Mouse (Mus musculus) c-Kit-negative CD71-positive TER-119-positive erythroid progenitor cells, embryonic 14.5 days (primary cell): ENCODE measurements around the gene Gatad1.
"Not testable (repeated sequence)": the region's sequence is repeated elsewhere in the genome, so short reads cannot be mapped to it uniquely, and the experiment has no call there.

ENCODE experiments used
- DNase-seq: peaks from one replicate; pipeline ENCODE4 v3.0.0-alpha.2; 2013; ENCODE audit warnings: low read depth, low spot score

Gatad1 gene

DNA sequence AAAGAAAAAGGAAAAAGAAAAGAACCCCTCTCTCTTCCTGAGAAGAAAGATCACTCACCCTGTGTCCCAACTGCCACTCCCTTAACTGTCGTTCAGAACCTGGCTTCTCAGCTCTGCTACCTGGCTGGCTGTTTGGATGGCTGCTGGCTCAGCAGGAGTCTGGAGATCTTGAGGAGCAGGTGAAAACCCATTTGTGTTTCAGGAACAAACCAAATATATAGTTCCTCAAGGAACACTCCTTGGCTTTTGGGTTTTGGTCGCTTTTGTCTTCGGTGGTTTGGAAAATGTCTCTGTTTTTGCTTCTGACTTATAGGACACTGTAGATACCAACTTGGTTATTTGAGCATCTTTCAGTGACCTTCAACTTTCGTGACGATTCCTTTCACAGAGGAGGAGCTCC lies at the start of gene Gatad1:
TSS of gene Gatad1 (minus strand) at position 101 of the 400 bp plus-strand sequence.
- no peak for DNase-seq

- DNase-seq: no peak
These were observed 45.2 kb upstream of the Gatad1 start for GRCm38 (mm10) chr5:3702180-3702579.

GRCm38 (mm10) chr5:3700025-3700424 lies 43.0 kb upstream of the Gatad1 start:
- DNase-seq: no peak

GRCm38 (mm10) chr5:3696031-3696430 lies 39.0 kb upstream of the Gatad1 start:
- DNase-seq: no peak

- no peak for DNase-seq
These were observed 38.2 kb upstream of the Gatad1 start for GRCm38 (mm10) chr5:3695191-3695590.

DNA sequence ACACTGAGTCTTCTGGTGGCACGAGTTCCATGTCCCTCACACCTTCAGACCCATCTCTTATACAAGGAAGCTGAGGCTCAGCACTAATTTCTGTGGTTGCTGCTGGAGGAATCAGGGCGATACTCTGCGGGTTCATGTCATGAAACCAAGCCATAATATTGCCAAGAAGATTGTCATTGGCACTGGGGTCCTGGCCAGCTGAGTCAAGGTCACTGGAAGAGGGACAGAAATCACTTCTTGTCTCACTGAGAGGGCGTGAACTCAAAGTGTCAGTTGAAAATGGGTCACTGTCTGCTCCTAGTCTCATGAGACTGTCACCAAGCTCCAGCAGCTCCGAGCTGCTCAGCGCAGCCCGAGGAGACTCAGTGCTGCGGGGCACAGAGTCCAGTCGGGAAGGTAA lies 36.0 kb upstream of the Gatad1 start:
- no peak for DNase-seq

- DNase-seq: no peak
These were observed 34.3 kb upstream of the Gatad1 start for GRCm38 (mm10) chr5:3691283-3691682.

GRCm38 (mm10) chr5:3688298-3688697 lies 31.3 kb upstream of the Gatad1 start:
- DNase-seq: no peak

- no peak for DNase-seq
These were observed 13.1 kb upstream of the Gatad1 start for GRCm38 (mm10) chr5:3669938-3670554.

DNA sequence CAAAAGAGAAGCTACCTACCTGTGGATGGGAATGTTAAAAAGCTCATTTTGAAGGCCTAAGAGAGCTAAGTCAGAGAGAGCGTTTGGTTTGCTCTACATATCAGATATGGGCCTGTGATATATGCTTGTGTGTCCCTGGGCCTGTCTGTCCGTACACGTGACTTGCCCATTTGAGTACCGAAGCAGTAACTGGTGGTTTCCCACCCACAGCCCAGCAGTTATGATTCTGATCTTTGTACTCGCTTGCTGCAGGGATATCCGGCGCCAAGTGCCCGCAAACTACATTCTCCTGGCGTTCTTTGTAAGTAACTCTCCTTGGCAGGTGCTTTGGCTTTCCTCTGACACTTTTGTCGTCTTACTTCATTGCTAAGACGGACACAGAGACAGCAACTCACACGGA lies 9.6 kb upstream of the Gatad1 start:
- DNase-seq: no peak

- DNase-seq: no peak
These were observed 8.2 kb upstream of the Gatad1 start for GRCm38 (mm10) chr5:3665225-3665624.

GRCm38 (mm10) chr5:3653801-3654200 lies 3.2 kb downstream of the Gatad1 start:
- no peak for DNase-seq

GRCm38 (mm10) chr5:3652903-3653575 lies 3.9 kb downstream of the Gatad1 start:
- not testable (repeated sequence) for DNase-seq

DNA sequence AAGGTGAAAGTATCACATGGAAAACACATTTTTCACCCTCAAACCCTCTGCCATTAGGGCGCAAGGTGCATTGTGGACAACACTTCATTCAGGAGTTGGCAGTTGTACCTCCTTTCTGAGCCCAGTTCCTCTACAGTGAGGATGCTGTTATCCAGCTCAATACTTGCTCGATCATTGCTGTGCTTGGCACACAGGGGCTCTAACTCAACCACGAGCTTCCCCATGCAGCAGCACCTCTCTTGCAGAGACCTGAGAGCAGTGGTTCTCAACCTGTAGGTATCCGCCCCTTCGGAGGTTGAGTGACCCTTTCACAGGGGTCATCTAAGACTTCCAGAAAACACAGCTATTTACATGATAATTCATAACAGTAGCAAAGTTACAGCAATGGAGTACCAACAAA lies 5.4 kb downstream of the Gatad1 start:
- DNase-seq: no peak

DNA sequence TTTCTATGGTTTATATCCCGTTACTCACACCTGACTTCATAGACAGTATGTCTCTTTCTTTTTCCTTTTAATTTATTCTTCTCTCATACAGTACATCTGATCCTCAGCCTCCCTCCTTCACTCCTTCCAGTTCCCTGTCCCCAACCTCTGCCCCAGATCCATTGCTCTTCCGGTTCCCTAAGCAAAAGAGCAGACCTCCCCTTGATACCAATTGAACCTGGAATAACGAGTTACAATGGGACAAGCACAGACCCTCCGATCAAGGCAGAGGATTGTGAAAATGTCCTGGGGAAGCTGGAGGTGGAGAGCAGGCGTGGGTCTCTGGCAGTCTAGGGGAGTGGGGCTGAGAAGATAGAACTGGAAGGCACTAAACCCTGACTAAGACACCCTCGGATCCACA lies 6.1 kb downstream of the Gatad1 start, which contains the start of gene Tmbim7:
TSS of gene Tmbim7 (plus strand) at position 301 of the 400 bp plus-strand sequence.
- no peak for DNase-seq

- DNase-seq: no peak
These were observed 8.2 kb downstream of the Gatad1 start for GRCm38 (mm10) chr5:3648849-3649210.

DNA sequence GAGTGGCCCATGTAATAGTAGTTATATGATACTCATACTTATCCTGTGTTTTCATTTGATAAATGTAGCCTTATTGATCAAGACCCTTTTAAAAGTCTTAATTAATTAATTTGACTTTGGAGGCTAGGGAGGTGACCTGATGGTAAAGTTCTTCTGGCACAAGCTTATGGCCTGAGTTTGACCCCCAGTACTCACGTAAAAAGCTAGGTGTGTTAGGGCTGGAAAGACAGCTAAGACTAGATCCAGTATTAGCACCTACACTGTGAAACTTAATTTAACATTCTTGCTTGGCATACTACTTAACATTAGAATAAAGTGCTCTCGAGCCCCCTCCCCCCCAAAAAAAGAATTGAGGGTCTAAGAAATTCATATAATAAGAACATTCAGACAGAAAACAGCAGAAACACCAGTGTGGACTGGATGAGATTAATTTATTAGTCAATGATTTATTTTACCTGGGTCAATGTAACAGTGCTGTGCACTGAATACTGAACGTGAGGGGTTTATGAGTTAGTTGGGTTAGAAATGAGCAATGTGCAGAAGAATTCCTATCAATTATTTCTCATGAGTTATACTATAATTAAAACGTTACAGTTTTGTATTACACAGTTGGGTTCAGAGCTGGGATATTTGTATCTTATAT lies 8.7 kb downstream of the Gatad1 start:
- DNase-seq: no peak

DNA sequence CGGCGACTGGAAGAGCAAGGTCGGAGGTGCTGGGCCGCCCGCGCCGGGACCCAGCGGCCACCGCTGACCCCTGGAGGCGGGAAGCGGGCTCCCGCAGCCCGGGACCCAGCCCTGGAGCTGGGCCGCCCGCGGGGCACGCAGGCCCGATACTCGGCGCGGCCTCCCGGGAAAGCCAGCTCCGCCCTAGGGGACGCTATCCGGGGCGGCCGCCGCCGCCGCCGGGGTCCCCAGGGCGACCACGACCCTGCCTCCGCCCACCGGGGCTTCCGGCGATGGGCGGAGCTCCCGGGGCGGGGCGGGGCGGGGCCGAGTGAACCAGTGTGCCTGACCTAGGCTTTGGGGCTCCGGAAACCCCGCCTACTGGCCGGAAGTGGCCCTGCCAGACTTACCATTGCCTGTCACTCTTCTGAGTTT lies 9.3 kb downstream of the Gatad1 start:
- peak; percentile 79 for DNase-seq

- peak; percentile 47 for DNase-seq
These were observed 9.8 kb downstream of the Gatad1 start for GRCm38 (mm10) chr5:3646991-3647707.

DNA sequence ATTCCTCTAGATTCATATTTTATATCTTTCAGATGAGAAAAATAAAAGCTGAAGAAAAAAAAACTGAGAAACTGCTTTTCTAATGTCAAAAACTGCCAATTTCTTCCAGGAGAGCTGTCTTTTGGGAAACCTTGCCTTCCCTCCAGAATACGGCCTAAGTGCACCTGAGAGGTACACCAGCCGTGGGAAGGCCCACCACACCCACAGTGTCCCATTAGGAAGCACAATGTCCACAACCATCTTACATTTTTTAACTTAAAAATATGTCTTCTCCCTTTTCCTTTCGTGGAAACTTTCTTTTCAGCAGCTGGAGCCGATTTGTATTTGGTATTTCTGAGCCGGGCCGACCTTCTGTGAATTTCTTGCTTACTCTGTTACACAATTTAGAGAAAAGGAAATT lies 10.4 kb downstream of the Gatad1 start:
- peak; percentile 5 for DNase-seq

DNA sequence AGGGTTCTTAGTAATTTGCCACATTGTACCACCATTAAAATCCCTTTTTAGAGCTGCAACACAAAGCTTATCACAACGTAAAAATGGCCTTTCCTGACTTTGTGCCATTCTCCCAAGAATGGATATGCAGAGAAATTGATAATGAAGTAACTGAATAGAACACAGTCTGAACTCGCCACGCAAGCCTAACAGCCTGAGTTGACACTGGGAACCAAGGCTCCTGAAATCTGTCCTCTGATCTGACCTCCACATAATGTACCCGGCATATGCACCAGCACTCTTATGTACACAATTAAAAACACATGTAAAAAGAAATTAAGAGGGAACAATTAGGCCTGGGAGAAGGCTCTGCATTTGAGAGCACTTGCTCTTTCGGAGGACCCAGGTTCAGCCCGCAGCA lies 11.7 kb downstream of the Gatad1 start:
- DNase-seq: no peak

GRCm38 (mm10) chr5:3644621-3645020 lies 12.4 kb downstream of the Gatad1 start:
- no peak for DNase-seq
